Mouse (Mus musculus): ENCODE measurements around the gene Aig1. TPM values are rescaled to one million over a fixed set of nuclear protein-coding genes. Genes with fewer than 3 reads are reported as not detected.

Gene Aig1
- polyA plus RNA-seq, 1 experiment from 2014 or later, result 20.3 TPM

GRCm38 (mm10) chr10:13882490-13882889 is 13.7 kb upstream of the Aig1 start:
- H3K9ac ChIP-seq (ENCODE audit: low read depth, low read length), result no peak overlapping the region
- 61% methylated on average over 9 of the region's 9 CpGs for WGBS
- no peaks in the 10 kb centered on the region for H3K27me3 ChIP-seq (replicated peaks; ENCODE audit: control insufficient read depth, insufficient read depth, low read length)
- ATAC-seq (replicated peaks; ENCODE audit: low FRiP score) (no peak), DNase-seq (ENCODE audit: low spot score) (no peak)
- H3K9me3 ChIP-seq (ENCODE audit: control insufficient read depth, low read length), result no peaks in the 10 kb centered on the region
- no peaks in the 10 kb centered on the region for H3K4me1 ChIP-seq (replicated peaks; ENCODE audit: control insufficient read depth, insufficient read depth, low read length)
- H3K27ac ChIP-seq (ENCODE audit: low read depth, low read length), result no peak overlapping the region
- no peak overlapping the region for H3K4me2 ChIP-seq
- H3K4me3 ChIP-seq (ENCODE audit: low read depth, low read length), result no peak overlapping the region
- H3K36me3 ChIP-seq (ENCODE audit: control insufficient read depth, insufficient read depth, low read length), result no peaks in the 10 kb centered on the region

- Histone ChIP-seq H3K4me2 (no peak overlapping the region), H3K27ac (ENCODE audit: low read depth, low read length) (no peak overlapping the region), H3K4me3 (ENCODE audit: low read depth, low read length) (no peak overlapping the region), H3K4me1 (replicated peaks; ENCODE audit: control insufficient read depth, insufficient read depth, low read length) (peaks cover 8% of the 10 kb centered on the region; the same call in 1 of the 2 replicates), H3K36me3 (ENCODE audit: control insufficient read depth, insufficient read depth, low read length) (no peaks in the 10 kb centered on the region), H3K27me3 (replicated peaks; ENCODE audit: control insufficient read depth, insufficient read depth, low read length) (no peaks in the 10 kb centered on the region), H3K9ac (ENCODE audit: low read depth, low read length) (no peak overlapping the region), H3K9me3 (ENCODE audit: control insufficient read depth, low read length) (no peaks in the 10 kb centered on the region)
- ATAC-seq (replicated peaks; ENCODE audit: low FRiP score) (no peak), DNase-seq (ENCODE audit: low spot score) (no peak)
- 81% methylated on average over 4 of the region's 4 CpGs for WGBS
Measured at GRCm38 (mm10) chr10:13878696-13879095, 9.9 kb upstream of the Aig1 start.

- 68% methylated on average over 4 of the region's 4 CpGs for WGBS
- peaks cover 8% of the 10 kb centered on the region; the same call in 1 of the 2 replicates for H3K4me1 ChIP-seq (replicated peaks; ENCODE audit: control insufficient read depth, insufficient read depth, low read length)
- no peak overlapping the region for H3K9ac ChIP-seq (ENCODE audit: low read depth, low read length)
- H3K4me2 ChIP-seq, result peak overlapping the region; percentile 38
- no peak for DNase-seq (ENCODE audit: low spot score)
- ATAC-seq (replicated peaks; ENCODE audit: low FRiP score), result no peak; the same call in 1 of the 2 replicates
- no peak overlapping the region for H3K4me3 ChIP-seq (ENCODE audit: low read depth, low read length)
- no peaks in the 10 kb centered on the region for H3K9me3 ChIP-seq (ENCODE audit: control insufficient read depth, low read length)
- H3K27ac ChIP-seq (ENCODE audit: low read depth, low read length), result peak overlapping the region; percentile 2; the same call in 1 of the 2 replicates
- no peaks in the 10 kb centered on the region for H3K27me3 ChIP-seq (replicated peaks; ENCODE audit: control insufficient read depth, insufficient read depth, low read length)
- no peaks in the 10 kb centered on the region for H3K36me3 ChIP-seq (ENCODE audit: control insufficient read depth, insufficient read depth, low read length)
Measured at GRCm38 (mm10) chr10:13875038-13875420, 6.2 kb upstream of the Aig1 start.

- Histone ChIP-seq H3K27ac (ENCODE audit: low read depth, low read length) (peak overlapping the region; percentile 93), H3K9me3 (ENCODE audit: control insufficient read depth, low read length) (no peaks in the 10 kb centered on the region), H3K4me2 (peak overlapping the region; percentile 38), H3K9ac (ENCODE audit: low read depth, low read length) (0 out of 2 replicates have a peak overlapping the region, but pooled peaks have one; percentile 18), H3K4me1 (replicated peaks; ENCODE audit: control insufficient read depth, insufficient read depth, low read length) (peaks cover 8% of the 10 kb centered on the region; the same call in 1 of the 2 replicates), H3K27me3 (replicated peaks; ENCODE audit: control insufficient read depth, insufficient read depth, low read length) (no peaks in the 10 kb centered on the region), H3K36me3 (ENCODE audit: control insufficient read depth, insufficient read depth, low read length) (no peaks in the 10 kb centered on the region), H3K4me3 (ENCODE audit: low read depth, low read length) (no peak overlapping the region)
- DNase-seq (ENCODE audit: low spot score), result no peak
- ATAC-seq (replicated peaks; ENCODE audit: low FRiP score), result peak; percentile 99
- WGBS, result 46% methylated on average over 10 of the region's 10 CpGs
Measured at GRCm38 (mm10) chr10:13874301-13875037, 5.7 kb upstream of the Aig1 start.

GRCm38 (mm10) chr10:13870531-13870930 is 1.8 kb upstream of the Aig1 start:
- Histone ChIP-seq H3K9me3 (ENCODE audit: control insufficient read depth, low read length) (no peaks in the 10 kb centered on the region), H3K27ac (ENCODE audit: low read depth, low read length) (no peak overlapping the region), H3K4me1 (replicated peaks; ENCODE audit: control insufficient read depth, insufficient read depth, low read length) (peaks cover 11% of the 10 kb centered on the region), H3K4me2 (no peak overlapping the region), H3K36me3 (ENCODE audit: control insufficient read depth, insufficient read depth, low read length) (no peaks in the 10 kb centered on the region), H3K9ac (ENCODE audit: low read depth, low read length) (no peak overlapping the region), H3K27me3 (replicated peaks; ENCODE audit: control insufficient read depth, insufficient read depth, low read length) (no peaks in the 10 kb centered on the region), H3K4me3 (ENCODE audit: low read depth, low read length) (no peak overlapping the region)
- DNase-seq (ENCODE audit: low spot score), result no peak
- 87% methylated on average over 3 of the region's 3 CpGs for WGBS
- no peak for ATAC-seq (replicated peaks; ENCODE audit: low FRiP score)

- Histone ChIP-seq H3K27me3 (replicated peaks; ENCODE audit: control insufficient read depth, insufficient read depth, low read length) (no peaks in the 10 kb centered on the region), H3K9me3 (ENCODE audit: control insufficient read depth, low read length) (no peaks in the 10 kb centered on the region), H3K4me1 (replicated peaks; ENCODE audit: control insufficient read depth, insufficient read depth, low read length) (peaks cover 7% of the 10 kb centered on the region), H3K4me2 (peak overlapping the region; percentile 84), H3K36me3 (ENCODE audit: control insufficient read depth, insufficient read depth, low read length) (no peaks in the 10 kb centered on the region), H3K4me3 (ENCODE audit: low read depth, low read length) (peak overlapping the region; percentile 55), H3K27ac (ENCODE audit: low read depth, low read length) (no peak overlapping the region), H3K9ac (ENCODE audit: low read depth, low read length) (peak overlapping the region; percentile 50)
- ATAC-seq (replicated peaks; ENCODE audit: low FRiP score), result peak; percentile 3; the same call in 1 of the 2 replicates
- WGBS, result 49% methylated on average over 13 of the region's 13 CpGs
- DNase-seq (ENCODE audit: low spot score), result no peak
Measured at GRCm38 (mm10) chr10:13869322-13870035, 699 bp upstream of the Aig1 start.

GRCm38 (mm10) chr10:13866391-13866790 is 2.4 kb downstream of the Aig1 start:
- H3K4me1 ChIP-seq (replicated peaks; ENCODE audit: control insufficient read depth, insufficient read depth, low read length), result peaks cover 3% of the 10 kb centered on the region
- no peaks in the 10 kb centered on the region for H3K36me3 ChIP-seq (ENCODE audit: control insufficient read depth, insufficient read depth, low read length)
- H3K27me3 ChIP-seq (replicated peaks; ENCODE audit: control insufficient read depth, insufficient read depth, low read length), result no peaks in the 10 kb centered on the region
- no peak for ATAC-seq (replicated peaks; ENCODE audit: low FRiP score)
- no peak overlapping the region for H3K27ac ChIP-seq (ENCODE audit: low read depth, low read length)
- no peak overlapping the region for H3K4me3 ChIP-seq (ENCODE audit: low read depth, low read length)
- H3K4me2 ChIP-seq, result no peak overlapping the region
- WGBS, result 74% methylated on average over 4 of the region's 4 CpGs
- no peaks in the 10 kb centered on the region for H3K9me3 ChIP-seq (ENCODE audit: control insufficient read depth, low read length)
- DNase-seq (ENCODE audit: low spot score), result no peak
- H3K9ac ChIP-seq (ENCODE audit: low read depth, low read length), result no peak overlapping the region

GRCm38 (mm10) chr10:13861115-13861909 is 7.5 kb downstream of the Aig1 start:
- Histone ChIP-seq H3K9ac (ENCODE audit: low read depth, low read length) (no peak overlapping the region), H3K4me2 (peak overlapping the region; percentile 1; the same call in 1 of the 2 replicates), H3K4me3 (ENCODE audit: low read depth, low read length) (no peak overlapping the region), H3K27ac (ENCODE audit: low read depth, low read length) (no peak overlapping the region), H3K9me3 (ENCODE audit: control insufficient read depth, low read length) (no peaks in the 10 kb centered on the region), H3K36me3 (ENCODE audit: control insufficient read depth, insufficient read depth, low read length) (no peaks in the 10 kb centered on the region), H3K4me1 (replicated peaks; ENCODE audit: control insufficient read depth, insufficient read depth, low read length) (no peaks in the 10 kb centered on the region), H3K27me3 (replicated peaks; ENCODE audit: control insufficient read depth, insufficient read depth, low read length) (no peaks in the 10 kb centered on the region)
- no peak for DNase-seq (ENCODE audit: low spot score)
- WGBS, result 43% methylated on average over 11 of the region's 11 CpGs
- ATAC-seq (replicated peaks; ENCODE audit: low FRiP score), result no peak; the same call in 1 of the 2 replicates
